Comparison of ENCODE assay signal across 8 mouse cellular contexts in genomic region chr17:65931525-65931924, GRCm38 (mm10). TPM values are rescaled to one million over a fixed set of nuclear protein-coding genes. Genes with fewer than 3 reads are reported as not detected.
DNase-seq lines count a peak whose midpoint lies in the region; ATAC-seq and TF ChIP-seq lines count a peak whose summit lies in the region.

No protein-coding gene starts in this region.

- H3K36me3 ChIP-seq in lung, embryonic 14.5 days (ENCODE audit: insufficient read depth), result peaks cover 41% of the 10 kb centered on the region
- peaks cover 63% of the 10 kb centered on the region for H3K36me3 ChIP-seq in hindbrain, embryonic 13.5 days

- no peaks in the 10 kb centered on the region for H3K9me3 ChIP-seq in lung, embryonic 14.5 days (ENCODE audit: low read depth, low read length)
- no peaks in the 10 kb centered on the region for H3K9me3 ChIP-seq in hindbrain, embryonic 13.5 days

- no peak overlapping the region for H3K4me2 ChIP-seq in lung, embryonic 14.5 days
- no peak overlapping the region for H3K4me2 ChIP-seq in hindbrain, embryonic 13.5 days

- DNase-seq in cerebellum, adult 11-12 months, result peak; percentile 34
- no peak for DNase-seq in cerebellum, adult 9-10 months
- DNase-seq in lung, embryonic 14.5 days, result peak; percentile 38
- DNase-seq in lung, adult 18-20 months, result no peak
- DNase-seq in retina, embryonic 14.5 days (ENCODE audit: low spot score), result peak; percentile 27
- no peak for DNase-seq in urinary bladder, postnatal 14 days (ENCODE audit: low spot score)

- 49% methylated on average over 6 of the region's 6 CpGs for WGBS in lung, embryonic 14.5 days
- WGBS in hindbrain, embryonic 13.5 days, result 38% methylated on average over 6 of the region's 6 CpGs

- H3K4me3 ChIP-seq in lung, embryonic 14.5 days (ENCODE audit: low read depth, low read length), result no peak overlapping the region
- H3K4me3 ChIP-seq in hindbrain, embryonic 13.5 days, result no peak overlapping the region

- no peak overlapping the region for H3K9ac ChIP-seq in lung, embryonic 14.5 days
- H3K9ac ChIP-seq in hindbrain, embryonic 13.5 days, result no peak overlapping the region

- peak; percentile 65 for ATAC-seq in lung, embryonic 14.5 days (ENCODE audit: insufficient read depth)
- peak; percentile 59; the same call in 1 of the 2 replicates for ATAC-seq in hindbrain, embryonic 13.5 days (ENCODE audit: low FRiP score)
- no peak for ATAC-seq in erythroblast, adult 5-6 weeks (replicated peaks; ENCODE audit: low FRiP score, poor library complexity, severe bottlenecking)

- peak overlapping the region; percentile 42; the same call in 1 of the 2 replicates for H3K27ac ChIP-seq in lung, embryonic 14.5 days (ENCODE audit: low read depth)
- H3K27ac ChIP-seq in hindbrain, embryonic 13.5 days, result peak overlapping the region; percentile 72

- no peak for TF ChIP-seq CTCF in lung, embryonic 14.5 days (IDR thresholded peaks at IDR 0.05; ENCODE audit: low read depth)

- H3K4me1 ChIP-seq in lung, embryonic 14.5 days (ENCODE audit: insufficient read depth), result peaks cover 8% of the 10 kb centered on the region
- peaks cover 11% of the 10 kb centered on the region for H3K4me1 ChIP-seq in hindbrain, embryonic 13.5 days (replicated peaks)

- H3K27me3 ChIP-seq in lung, embryonic 14.5 days (ENCODE audit: insufficient read depth, low read length), result no peaks in the 10 kb centered on the region
- no peaks in the 10 kb centered on the region for H3K27me3 ChIP-seq in hindbrain, embryonic 13.5 days

RNA-seq across cellular contexts. Expression of gene Twsg1, which starts 19.5 kb away (rescaled TPM):
- polyA plus RNA-seq in lung, embryonic 14.5 days (2014; fragmentation: Nextera tagmentation; extraction: Ambion mirVana), result 142 and 143 TPM in 2 replicates
- polyA plus RNA-seq in hindbrain, embryonic 13.5 days (2015; fragmentation: Nextera tagmentation; extraction: Ambion mirVana), result 58.5 and 60.7 TPM in 2 replicates
- 4.0 and 8.3 TPM in 2 replicates for total RNA-seq in erythroblast, adult 5-6 weeks (2015; ENCODE audit: low replicate concordance)
- 4.3 and 6.4 TPM in 2 replicates for total RNA-seq in erythroblast, adult 5-6 weeks (2017; ENCODE audit: low replicate concordance)

RNA-seq across cellular contexts. Expression of gene Ralbp1, which starts 45.9 kb away (rescaled TPM):
- 61.4 and 65.8 TPM in 2 replicates for polyA plus RNA-seq in lung, embryonic 14.5 days (2014; fragmentation: Nextera tagmentation; extraction: Ambion mirVana)
- polyA plus RNA-seq in hindbrain, embryonic 13.5 days (2015; fragmentation: Nextera tagmentation; extraction: Ambion mirVana), result 56.1 and 58.3 TPM in 2 replicates
- 24.0 and 35.5 TPM in 2 replicates for total RNA-seq in erythroblast, adult 5-6 weeks (2015; ENCODE audit: low replicate concordance)
- total RNA-seq in erythroblast, adult 5-6 weeks (2017; ENCODE audit: low replicate concordance), result 83.8 and 90.1 TPM in 2 replicates

Comparison
In these comparisons a context has a peak if more than half of its experiments do, and no peak if none do; other contexts are left out.
1. DNase-seq: peak in cerebellum, adult 11-12 months (single experiment), lung, embryonic 14.5 days (single experiment) and retina, embryonic 14.5 days (single experiment); none in cerebellum, adult 9-10 months (single experiment), lung, adult 18-20 months (0 of 2) and urinary bladder, postnatal 14 days (single experiment).